Mouse (Mus musculus) gastrocnemius, adult 2 months (tissue): ENCODE results near the gene Rgs14. TPM values are rescaled to one million over a fixed set of nuclear protein-coding genes. Genes with fewer than 3 reads are reported as not detected.

Experiments used
- DNase-seq: peaks from one replicate; pipeline ENCODE4 v3.0.0; 2022
- H3K27ac ChIP-seq: fragments of 200-600 bp; 2 replicates; pipeline ENCODE4 v1.8.1; 2022; ENCODE audit warnings: mild to moderate bottlenecking
- H3K4me3 ChIP-seq: fragments of 200-600 bp; 2 replicates; pipeline ENCODE4 v1.8.1; 2022; ENCODE audit warnings: mild to moderate bottlenecking, moderate library complexity
- CTCF ChIP-seq: fragments of 200-600 bp; IDR thresholded peaks from 2 replicates; pipeline ENCODE4 v1.8.1; 2022; ENCODE audit warnings: antibody characterized with exemption, mild to moderate bottlenecking, moderate library complexity
- intact Hi-C: fragments of 180-260 bp; cut with DNase I; formaldehyde crosslinking; loops from one replicate; pipeline ENCODE4 v1.15.1; 2025
- long read RNA-seq, 2 experiments: library from polyadenylated mRNA; stranded (forward); transcript quantifications; one replicate each; pipeline ENCODE4 v2.0.0; 2021
- total RNA-seq, 2 experiments: library from RNA; stranded (reverse); gene quantifications; 2 replicates each; pipeline ENCODE4 v1.2.3; 2021

The Rgs14 gene
- total RNA-seq = under 1 TPM in 1 of 2 experiments, not detected in 1; 0.20 TPM
- long read RNA-seq, experiment 1 = 0 reads
- long read RNA-seq, experiment 2 = 0 reads

- no peak for DNase-seq
- TF ChIP-seq CTCF = no peak
- Histone ChIP-seq H3K4me3 (peak within 1 kb of the TSS; percentile 57), H3K27ac (peak within 1 kb of the TSS; percentile 20; the same call in 1 of the 2 replicates)
- intact Hi-C loops = no loop called here
Measured at GRCm38 (mm10) chr13:55369531-55370114, at the start of gene Rgs14. Gene Rgs14 (plus strand): TSS chr13:55369732.

DNA sequence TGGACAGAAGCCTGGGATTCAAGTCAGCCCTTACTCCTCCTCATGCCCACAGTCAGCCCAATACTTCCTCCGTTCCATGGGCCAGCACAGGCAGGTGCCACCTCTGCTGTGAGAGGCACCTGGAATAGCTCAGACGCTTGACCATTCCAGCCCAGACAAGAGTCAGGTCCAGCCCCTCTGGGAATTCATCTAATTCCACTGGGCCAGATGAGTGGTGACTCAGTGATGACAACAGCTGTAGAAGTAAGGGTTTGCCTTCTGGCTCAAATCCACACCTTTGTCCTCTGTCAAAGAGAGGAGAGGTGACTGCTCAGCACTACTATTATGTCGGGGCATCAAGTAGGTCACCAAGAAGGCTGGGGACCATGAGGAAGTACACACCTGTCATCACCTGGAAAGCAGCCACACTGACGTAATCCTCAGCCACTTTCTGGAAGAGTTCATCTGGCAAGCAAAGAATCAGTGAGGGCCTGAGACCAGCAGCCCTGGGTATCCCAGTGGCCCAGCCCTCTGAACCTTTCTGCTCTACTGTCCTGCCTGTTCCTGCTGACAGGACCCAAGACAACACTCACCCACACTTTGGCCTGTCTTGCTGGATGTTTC lies 49.5 kb upstream of the Rgs14 start, which contains the start of gene Prelid1:
TSS of gene Prelid1 (plus strand) at position 570 of the 603 bp plus-strand sequence.
- no peak for DNase-seq
- no peak for TF ChIP-seq CTCF
- intact Hi-C loops = no loop called here
- Histone ChIP-seq H3K27ac (peak within 1 kb of the TSS; percentile 88), H3K4me3 (peak within 1 kb of the TSS; percentile 81)

DNA sequence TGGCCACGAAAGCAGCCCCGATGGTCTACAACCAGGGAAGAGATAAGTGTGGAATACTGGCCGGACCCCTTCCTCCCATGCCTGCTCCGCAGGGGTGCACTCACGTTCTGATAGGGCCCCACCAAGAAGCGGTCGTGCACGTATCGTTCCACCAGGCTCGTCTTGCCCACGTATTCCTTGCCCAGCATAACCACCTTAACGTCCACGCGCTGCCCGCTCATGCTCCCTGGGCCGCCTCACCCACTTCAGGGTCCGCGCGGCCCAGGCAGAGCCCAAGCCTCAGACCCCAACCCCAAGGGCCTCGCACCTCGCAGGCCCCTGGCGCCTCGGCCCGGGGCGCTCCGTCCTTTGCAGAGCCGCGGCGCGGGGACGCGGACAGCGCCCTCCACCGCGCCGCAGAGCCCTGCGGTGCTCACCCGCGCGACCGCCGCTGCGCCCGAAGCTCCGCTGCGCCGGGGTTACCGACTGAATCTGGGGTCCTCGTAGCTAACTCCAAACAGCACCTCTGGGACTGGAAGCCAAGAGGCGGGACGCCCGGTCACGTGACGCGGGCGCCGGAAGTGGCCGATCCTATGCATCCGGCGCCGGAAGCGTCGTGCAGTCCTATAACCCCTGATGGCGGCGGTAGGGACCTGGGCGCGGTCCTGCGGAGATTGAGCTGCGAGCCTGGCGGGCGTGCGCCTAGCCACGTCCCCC lies 48.0 kb upstream of the Rgs14 start, which contains the start of gene Rab24:
TSS of gene Rab24 (minus strand) at position 513 of the 696 bp plus-strand sequence.
- TF ChIP-seq CTCF = no peak
- Histone ChIP-seq H3K4me3 (peak within 1 kb of the TSS; percentile 81), H3K27ac (peak within 1 kb of the TSS; percentile 88)
- DNase-seq = peak; percentile 93
- intact Hi-C loops = no loop called here

DNA sequence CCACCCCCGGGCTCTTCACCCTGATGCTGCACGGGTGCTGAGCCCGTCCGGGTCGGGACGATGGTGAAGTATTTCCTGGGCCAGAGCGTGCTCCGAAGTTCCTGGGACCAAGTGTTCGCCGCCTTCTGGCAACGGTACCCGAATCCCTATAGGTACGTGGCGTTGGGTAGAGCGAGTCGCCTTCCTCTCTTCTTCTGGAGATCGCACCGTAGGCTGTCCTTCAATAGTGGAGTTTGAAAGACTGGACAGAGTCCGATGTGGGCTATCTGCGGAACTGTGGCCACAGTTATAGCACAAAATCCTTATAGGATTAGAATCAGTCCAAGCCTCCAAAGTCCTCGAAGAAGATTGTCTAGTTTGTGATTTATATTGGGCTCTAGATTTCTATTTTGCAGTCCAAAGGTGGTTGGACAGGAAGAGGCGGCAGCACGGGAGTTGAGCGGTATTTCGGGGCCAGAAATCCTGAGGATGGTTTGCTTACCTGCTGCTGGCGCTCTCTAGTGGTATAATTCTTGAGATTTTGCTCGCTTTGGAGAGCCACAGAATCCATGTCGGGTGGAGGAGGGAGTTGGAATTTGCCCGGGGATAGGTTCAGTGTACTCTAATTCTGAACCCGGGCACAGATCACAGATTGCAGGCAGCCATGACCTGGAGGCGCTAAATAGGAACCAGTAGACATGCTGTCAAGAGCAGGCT lies 47.3 kb upstream of the Rgs14 start:
- peak; percentile 37 for TF ChIP-seq CTCF
- H3K4me3 ChIP-seq = peak overlapping the region; percentile 81
- peak overlapping the region; percentile 88 for H3K27ac ChIP-seq
- no peak for DNase-seq
- intact Hi-C loops = no loop called here

DNA sequence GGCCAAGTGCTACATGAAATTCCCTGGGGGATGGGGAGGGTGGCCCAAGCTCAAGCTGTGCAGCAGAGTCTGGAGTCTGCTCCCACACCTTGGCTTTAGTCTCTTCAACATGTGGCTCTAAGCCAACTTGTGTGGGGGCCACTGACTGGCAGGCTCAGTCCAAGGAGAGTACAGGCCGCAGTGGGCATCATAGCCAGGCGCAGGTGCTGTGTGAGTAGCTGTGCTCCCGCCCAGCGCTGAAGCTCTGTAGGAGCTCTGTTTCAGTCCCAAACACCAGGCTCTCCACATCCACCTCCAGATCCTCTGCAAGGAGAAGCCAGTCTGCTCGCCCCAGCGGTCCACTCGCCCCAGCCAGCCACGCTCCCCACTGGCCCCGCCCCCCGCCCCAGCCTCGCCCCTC lies 43.9 kb upstream of the Rgs14 start:
- no peak for TF ChIP-seq CTCF
- intact Hi-C loops = no loop called here
- no peak overlapping the region for H3K4me3 ChIP-seq
- no peak overlapping the region for H3K27ac ChIP-seq
- DNase-seq = no peak

DNA sequence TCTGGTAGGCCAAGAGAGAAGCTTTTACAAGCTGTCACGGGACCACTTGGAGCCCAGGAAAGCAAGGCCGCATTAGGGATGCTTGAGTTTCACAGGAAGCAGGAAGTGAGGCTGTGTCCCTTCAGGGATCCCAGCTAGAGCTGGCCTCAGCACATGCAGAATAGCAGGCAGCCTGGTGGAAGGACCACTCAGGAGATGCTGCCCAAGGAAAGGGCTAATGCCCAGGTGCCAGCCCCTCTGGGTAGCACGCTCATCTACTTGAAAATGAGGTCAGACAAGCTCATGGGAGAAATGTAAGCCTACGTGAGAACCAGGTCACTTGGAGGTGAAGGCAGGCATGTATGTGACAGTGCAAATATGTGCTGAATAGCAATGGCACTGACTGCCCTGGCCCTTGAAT lies 42.4 kb upstream of the Rgs14 start:
- no peak overlapping the region for H3K27ac ChIP-seq

GRCm38 (mm10) chr13:55327633-55328032 lies 41.9 kb upstream of the Rgs14 start:
- Histone ChIP-seq H3K27ac (no peak overlapping the region), H3K4me3 (no peak overlapping the region)
- TF ChIP-seq CTCF = peak; percentile 85
- intact Hi-C loops = no loop called here
- peak; percentile 83 for DNase-seq

More for the DNA sequence above, 42.4 kb upstream of the Rgs14 start:
- no peak overlapping the region for H3K4me3 ChIP-seq
- DNase-seq = no peak
- intact Hi-C loops = no loop called here
- TF ChIP-seq CTCF = no peak

- no peak overlapping the region for H3K27ac ChIP-seq
- intact Hi-C loops = no loop called here
- DNase-seq = no peak
- no peak for TF ChIP-seq CTCF
- H3K4me3 ChIP-seq = no peak overlapping the region
Measured at GRCm38 (mm10) chr13:55328171-55328570, 41.4 kb upstream of the Rgs14 start.

DNA sequence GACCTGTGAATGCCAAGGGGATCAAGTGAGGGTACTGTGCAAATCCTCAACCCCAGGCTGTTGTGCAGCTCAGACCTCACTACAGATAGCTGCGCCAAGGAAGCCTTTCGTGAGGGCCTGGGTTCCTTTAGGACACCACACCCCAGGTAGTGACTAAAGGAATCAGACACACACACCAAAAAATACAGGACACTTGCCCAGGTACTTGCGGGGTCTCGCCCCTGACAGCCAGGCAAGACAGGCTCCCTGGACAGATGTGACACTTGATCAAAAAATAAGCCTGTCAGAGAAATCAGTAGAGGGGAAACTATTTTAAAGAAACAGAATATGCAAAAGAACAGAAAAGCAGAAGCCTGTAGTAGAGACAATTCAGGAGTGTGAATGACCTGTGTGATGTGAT lies 40.9 kb upstream of the Rgs14 start:
- no peak for TF ChIP-seq CTCF
- intact Hi-C loops = no loop called here
- no peak for DNase-seq
- Histone ChIP-seq H3K27ac (no peak overlapping the region), H3K4me3 (no peak overlapping the region)

DNA sequence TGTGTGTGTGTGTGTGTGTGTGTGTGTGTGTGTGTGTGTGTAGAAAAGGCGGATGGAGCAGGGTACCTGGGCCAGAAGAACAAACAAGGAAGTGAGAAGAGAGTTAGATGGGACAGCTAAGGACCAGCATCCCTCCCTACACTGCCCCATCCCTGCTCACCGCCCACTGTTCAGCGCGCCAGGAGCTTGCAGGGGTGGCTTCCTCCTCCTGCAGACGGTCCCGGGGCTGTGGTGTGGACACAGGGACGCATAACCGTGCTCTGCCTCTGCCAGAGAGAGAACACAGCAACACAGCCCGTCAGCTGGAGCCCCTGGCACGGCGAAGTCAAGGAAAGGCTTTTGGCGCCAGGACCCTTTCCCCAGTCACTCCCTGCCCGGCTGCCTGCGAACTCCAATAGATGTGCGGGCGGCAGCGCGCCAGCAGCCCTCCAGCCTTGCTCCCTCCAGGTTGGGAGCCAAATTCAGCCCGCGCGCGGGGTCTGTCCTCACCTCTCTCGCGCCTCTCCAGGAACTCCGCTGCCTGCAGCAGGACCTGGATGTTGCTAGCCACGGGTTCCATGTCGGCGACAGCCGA lies 40.3 kb upstream of the Rgs14 start:
- intact Hi-C loops = no loop called here
- no peak for TF ChIP-seq CTCF
- Histone ChIP-seq H3K4me3 (peak overlapping the region; percentile 87), H3K27ac (no peak overlapping the region)
- DNase-seq = no peak

GRCm38 (mm10) chr13:55329683-55330566 lies 39.6 kb upstream of the Rgs14 start, which contains the start of gene Mxd3:
Gene Mxd3 (minus strand): TSS chr13:55329823.
- no peak for TF ChIP-seq CTCF
- H3K4me3 ChIP-seq = peak within 1 kb of the TSS; percentile 87
- intact Hi-C loops = no loop called here
- DNase-seq = peak; percentile 88
- no peak within 1 kb of the TSS for H3K27ac ChIP-seq
